Mouse (Mus musculus) monocyte, adult 5-6 weeks (primary cell): Measurements from ENCODE around the gene Cmss1. TPM values are rescaled to one million over a fixed set of nuclear protein-coding genes. Genes with fewer than 3 reads are reported as not detected.
A peak's percentile ranks its signal among the peaks of the same experiment; 100 is the strongest.

Experiments
- ATAC-seq: fragments of 153-309, 156-312 bp; replicated peaks from 2 replicates; pipeline ENCODE4 v1.8.0; 2017; ENCODE audit warnings: mild to moderate bottlenecking; ENCODE audit not compliant: low TSS enrichment, insufficient number of reproducible peaks, severe bottlenecking, poor library complexity, low FRiP score
- total RNA-seq: library from RNA; stranded (forward); fragments of 200-1000, 200-491, 200-594 nt; gene quantifications from 3 replicates; pipeline ENCODE4 v1.2.3, GENCODE M21; 2017

Gene Cmss1
- total RNA-seq, 1 experiment from 2014 or later = 3.9 TPM

DNA sequence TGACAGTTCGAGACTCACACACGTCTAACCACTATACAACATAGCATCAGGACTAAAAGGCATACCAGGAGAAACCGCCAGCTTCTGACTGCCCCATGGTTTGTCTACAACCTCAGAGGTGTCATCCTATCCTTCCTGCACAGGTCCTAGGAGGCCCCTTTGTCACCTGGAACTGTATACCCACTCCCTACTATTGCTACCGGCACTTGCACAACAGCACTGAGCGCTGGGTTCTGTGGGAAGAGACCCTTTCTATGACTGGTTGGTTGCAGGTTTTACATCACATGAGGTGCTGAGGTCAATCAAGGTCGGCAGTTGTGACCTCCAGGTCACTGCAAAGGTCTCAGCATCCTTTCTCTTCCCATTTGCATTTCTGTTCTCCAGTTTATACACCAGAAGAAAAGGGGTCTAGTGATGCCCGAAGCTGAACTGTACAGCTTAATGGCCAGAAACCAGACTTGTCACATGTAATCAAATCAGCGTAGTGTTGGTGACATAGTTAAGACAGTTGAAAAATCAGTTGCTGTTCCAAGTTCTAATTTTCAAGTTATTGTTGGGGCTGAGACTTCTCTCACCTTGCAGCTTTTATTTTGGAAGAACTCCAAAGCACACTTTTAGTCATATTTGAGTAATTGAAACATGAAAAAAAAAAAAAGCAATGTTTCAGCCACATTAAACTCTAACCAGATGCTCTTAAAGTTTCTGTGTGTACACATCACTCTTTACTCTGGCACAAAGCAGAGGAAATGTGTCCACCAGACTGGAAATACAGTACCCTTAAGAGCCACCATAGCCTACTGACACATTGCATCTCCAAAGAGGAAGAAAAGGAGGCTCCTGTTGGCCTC, 266.7 kb downstream of the Cmss1 start:
- ATAC-seq = no peak

DNA sequence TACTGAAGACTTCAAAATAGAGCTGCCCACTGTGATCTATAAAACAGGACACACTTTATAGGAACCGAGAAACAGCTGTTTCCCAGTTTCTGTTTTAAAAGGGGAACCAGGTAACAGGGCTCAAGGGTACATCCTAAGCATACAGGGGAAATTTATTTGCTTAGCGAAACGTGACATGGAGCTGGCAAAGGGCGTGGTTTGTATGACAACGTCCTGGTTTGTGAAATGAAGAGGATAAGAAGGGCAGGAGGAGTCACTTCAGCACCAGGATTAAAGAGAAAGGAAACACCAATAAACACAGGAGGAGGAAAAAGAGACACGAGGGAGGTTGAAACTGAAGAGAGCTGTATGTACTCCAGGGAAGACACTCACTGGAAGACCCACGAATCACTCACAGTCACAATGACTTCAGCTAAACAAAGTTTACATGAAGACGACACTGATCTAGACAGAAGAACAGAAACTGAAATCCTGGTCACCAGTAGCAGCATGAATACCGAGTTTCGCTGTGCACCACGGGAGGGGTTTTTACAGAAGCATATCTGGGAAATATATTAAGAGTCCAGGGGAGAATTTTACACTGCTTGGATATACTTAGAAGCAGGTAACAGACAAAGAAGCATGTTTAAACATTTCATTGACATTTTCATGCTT, 269.8 kb downstream of the Cmss1 start:
- peak; percentile 89 for ATAC-seq

DNA sequence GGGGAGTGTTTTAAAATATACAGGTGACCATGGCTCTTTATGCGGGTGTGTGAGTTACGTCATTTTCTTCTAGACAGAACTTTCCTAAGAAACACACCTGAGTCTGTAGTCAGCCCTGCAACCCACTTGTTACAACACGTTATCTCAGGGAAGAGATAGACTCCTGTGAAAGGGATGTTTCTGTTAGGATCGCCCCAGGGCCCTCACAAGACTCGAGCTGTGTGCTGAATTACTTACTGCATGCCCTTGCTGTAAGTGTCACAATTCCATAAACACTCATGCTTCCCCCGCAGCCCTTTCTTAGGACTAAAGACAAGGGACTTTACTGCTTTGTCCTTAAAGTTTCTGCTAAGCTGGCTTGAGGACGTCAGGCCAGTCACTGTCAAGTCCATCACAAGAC, 274.4 kb downstream of the Cmss1 start:
- ATAC-seq = no peak

DNA sequence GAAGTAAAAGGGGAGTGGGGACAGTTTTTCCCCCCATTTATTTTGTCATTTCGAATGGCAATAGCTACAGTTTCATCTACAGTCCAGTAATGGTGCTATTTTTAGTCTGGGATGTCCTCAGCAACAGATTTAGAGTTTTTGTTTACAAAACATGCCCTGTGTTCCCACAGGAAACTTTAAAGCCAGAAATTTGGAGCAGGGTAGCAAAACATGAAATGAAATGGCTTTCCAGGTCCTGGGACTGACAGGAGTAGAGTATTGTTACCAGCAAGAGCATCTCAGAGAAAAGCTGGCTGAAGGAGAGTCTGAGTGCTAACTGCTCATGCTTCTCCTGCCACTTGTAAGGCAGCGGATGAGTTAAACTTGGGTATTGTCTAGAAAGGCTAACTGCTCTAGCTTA, 276.6 kb downstream of the Cmss1 start:
- no peak for ATAC-seq

DNA sequence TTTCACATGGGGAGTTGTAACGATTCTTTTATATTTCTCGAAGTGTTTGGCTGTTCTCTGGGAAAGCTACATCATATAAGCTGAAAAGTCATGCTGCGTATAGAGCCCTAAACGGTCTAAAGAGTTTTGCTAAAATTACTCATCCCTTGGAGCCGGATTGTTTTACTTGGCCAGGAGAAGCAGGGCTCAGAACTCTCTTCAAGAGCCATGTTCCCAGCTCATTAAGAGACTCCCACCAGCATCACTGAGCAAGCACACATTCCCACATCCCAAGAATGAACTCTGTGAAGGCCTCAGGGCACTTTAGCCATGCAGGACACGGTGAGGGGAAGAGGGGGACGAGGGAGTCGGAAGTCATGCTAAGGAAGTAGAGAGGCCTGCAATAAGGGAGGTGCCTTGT, 277.6 kb downstream of the Cmss1 start:
- ATAC-seq = no peak

DNA sequence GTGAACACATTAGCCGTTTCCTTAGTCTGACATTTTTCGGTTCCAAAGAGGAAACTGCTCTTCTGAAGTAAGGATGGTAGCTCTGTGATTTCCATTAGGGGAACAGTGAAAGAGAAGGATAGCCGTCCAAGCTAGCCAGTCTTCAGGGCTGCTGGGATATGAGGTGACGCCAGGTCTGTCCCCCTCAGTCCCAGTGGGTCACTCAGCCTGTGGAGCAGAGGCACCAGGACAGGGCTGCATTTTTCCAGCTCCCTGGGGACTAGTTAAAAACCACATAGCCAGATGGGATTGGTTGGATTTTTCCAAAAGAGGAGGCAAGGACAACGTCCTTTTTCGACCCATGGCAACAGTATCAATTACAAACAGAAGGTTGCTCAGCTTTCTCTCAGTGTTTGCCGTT, 279.7 kb downstream of the Cmss1 start:
- ATAC-seq = no peak

DNA sequence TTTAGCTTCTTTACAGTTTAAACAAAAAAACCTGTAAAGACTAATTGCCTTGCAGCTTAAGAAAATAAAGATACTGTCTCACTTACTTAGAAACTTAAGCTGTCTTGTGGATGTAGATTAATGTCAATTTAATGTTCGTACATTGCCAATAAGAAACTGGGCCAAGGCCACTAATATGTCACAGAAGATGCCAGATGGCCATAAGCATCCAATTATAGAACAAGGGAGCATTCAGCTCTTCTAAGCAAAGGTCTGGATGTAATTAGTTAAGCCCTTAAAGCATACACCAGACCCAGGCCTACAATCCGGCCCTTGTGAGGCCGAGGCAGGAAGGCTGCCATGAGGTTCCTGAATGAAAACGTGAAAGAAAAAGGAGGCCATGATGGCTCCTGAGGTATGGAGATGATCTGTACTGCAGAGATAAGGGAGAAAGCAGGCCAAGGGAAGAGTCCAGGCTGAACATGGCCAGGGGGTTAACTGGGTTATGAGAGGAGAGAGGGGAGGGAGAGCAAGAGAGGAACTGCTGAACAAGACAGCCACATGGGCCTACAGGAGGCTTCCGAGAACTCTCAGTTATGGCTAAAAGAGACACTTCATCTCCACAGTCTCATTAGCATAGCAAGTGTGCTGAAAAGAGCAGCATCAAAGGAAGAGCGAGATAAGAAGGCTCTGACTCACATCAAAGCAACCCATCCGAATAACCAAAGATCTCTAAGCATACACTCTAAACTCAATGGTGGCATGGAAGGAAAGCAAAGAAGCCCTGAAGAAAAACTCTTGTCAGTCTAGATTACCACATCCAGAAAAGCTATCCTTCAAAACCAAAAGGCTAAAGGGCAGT, 287.2 kb downstream of the Cmss1 start:
- ATAC-seq = no peak

DNA sequence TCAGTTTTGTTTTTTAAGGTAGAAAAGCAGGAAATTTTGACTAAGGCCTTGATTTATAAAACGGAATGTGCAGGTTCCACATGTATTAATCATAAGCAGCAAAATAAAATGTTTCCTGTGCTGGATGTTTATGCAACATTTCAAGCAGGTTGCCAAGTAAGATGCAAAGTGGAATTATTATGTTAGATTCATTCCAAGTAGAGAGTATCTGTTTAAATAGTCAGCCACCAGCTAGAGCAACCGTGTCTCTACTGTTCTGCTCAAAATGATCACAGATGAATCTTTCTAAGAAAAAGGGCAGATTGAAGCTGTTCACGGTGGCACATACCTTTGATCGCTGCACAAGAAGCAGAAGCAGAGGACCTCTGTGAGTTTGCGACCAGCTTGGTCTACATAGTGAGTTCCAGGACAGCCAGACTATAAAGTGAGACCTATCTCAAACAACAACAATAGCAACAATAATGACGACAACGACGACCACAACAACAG, 288.0 kb downstream of the Cmss1 start:
- ATAC-seq = no peak

DNA sequence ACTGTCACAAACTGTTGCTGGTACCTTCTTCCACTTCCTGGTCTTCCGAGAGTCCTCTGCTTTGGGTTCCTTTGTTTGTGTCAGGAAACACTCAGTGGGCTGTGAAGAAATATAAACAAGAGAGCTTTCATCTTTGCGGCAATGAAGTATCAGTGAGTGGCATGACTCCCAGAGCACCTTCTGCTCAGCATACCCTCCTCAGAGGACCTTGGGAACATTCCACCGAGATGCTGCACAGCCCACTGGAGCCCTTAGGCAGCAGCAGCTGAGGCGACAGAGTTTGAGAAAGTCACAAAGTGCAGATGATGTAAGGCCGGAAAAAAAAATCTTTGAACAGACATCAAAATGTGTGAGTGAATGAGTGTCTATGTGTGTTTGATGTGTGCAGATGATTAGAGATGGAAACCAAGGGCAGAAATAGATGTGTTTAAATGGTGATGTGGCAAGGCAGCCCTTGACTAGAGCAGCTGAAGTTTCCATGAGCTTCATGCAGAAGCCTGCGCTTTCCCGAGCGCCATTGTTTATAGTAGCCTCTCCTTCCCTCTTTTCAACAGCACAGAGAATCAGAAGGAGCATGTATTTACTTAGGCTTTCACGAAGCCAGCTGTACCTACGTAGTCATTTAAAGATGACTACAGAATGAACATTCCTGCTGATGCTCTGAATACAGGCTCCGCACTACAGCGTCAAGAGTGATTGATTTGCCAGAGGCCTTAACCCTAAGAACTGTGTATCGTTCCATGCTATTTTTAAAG, 288.6 kb downstream of the Cmss1 start:
- no peak for ATAC-seq

DNA sequence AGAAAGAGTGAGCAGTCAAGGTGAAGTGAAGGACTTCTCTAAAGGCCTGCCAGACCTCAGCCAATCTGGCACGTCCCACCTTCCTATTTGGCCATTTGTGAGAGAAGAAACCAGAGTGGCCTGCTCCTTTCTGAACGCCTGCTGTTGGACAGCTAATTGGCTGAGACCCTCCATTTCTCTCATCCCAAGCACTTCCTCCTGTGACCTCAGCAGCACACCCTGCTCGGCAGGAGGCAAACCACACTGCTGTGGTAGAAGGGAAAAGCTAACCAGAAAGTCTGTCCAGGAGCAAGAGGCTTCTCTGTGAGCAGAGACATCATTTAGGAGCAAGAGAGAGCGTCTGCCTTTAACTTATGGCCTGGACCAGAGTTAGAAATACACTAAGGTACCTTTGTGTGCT, 289.5 kb downstream of the Cmss1 start:
- no peak for ATAC-seq

DNA sequence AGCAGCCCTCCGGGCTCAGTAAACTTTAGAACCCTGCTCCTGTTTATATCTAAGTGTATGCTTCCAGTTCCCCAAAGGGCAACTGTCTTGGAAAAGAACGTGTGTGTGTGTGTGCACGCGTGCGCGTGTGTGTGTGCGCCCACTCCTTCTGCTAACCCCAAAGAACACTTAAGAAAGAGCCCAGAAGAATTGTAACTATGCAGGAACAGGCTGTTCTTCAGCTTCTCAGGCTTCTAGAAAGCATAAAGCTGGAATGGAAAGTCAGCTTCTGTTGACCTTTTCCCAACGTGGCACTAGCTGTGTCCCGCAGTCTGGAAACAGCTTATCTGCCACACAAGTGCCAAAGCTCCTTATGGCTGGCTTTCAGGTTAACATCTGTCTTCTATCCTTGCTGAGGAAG, 291.6 kb downstream of the Cmss1 start:
- ATAC-seq = no peak

DNA sequence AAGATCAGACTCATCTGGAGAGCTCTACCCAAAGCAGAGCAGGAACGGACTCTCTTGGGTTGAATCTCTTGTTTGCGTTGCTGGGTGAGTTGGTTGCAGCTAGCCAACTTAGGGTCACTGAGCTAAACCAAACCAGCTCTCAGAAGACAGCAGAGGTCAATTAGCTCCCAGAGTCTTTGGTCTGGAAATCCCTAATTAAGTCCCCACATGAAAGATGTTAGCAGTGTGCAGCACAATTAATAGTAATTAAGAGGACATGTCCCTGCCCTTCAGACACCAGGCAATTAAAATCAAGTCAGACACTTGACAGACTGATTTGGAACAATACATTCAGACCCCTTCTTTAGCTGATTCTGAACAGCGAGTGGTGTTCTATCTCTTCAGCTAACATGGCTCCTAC, 292.4 kb downstream of the Cmss1 start:
- no peak for ATAC-seq

DNA sequence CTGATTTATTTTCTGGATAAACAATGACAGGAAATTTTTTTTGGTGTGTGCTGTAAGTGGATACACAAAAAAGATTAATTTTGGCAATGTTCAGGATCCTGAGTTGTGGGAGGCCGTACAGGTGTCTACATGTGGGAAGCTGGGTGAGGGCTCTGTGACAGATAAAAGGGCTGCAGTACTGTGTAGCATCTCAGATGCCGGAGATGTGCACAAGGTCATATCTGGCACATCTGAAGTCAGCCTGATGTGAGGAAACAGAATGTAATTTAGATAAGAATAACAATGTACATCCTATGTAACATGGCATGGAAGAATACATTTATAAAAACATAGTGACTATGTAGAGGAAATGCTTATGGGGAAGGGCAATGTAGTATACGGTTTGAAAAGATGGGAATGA, 293.2 kb downstream of the Cmss1 start:
- ATAC-seq = no peak

DNA sequence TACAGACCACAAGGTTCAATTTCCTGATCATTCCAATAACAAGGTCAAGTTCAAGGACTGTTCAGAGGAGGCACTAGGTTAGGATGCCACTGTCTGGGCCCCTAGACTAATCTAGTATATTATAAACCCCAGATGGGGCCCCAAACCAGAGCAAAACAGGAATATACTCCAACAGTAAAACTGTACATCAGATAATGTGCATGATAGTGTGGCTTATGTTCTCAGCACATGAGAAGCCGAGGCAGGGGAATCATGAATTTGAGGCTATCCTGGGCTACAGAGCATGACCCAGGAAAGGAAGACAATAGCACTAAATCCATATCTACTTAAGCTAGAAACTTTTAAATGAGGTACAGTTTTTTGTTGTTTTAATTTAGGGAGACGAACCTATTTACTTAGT, 294.5 kb downstream of the Cmss1 start:
- ATAC-seq = no peak

DNA sequence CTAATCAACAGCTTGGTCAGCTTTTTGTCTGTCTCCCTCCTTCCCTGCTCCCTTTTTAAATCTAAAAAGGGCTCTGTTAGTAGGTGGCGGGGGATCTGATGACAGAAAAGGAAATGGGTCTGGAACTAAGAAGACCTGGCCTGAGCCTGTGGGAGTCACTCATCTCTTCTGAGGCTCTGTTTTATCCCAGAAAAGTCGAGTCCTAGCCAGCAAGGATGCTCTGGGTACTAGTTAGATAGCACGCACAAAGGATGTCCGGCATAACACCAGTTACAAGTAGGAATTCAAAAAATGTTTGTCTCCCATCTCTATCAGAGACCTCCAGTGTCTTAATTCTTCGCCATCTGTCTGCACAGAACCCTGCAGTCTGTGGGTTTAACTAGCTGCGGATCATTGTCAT, 301.2 kb downstream of the Cmss1 start:
- ATAC-seq = no peak

DNA sequence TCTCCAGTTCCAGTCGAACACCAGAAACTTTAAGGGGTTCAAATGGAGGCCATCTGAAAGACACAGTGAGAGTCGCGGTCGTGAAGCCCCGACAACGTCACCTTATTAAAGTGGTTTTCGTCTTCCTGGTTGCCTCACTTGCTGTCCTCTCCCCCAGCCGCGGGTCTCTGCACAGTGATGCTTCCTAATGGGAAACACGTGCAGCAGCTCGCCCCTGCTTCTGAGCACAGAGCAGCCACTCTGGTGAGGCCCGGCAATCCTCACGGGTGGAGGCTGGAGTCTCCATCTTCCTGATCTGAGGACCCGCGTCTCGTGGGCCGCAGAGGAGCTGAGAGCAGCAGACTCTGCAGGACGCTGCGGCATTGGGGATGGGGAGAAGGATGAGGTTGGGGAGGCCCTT, 302.9 kb downstream of the Cmss1 start:
- ATAC-seq = no peak

DNA sequence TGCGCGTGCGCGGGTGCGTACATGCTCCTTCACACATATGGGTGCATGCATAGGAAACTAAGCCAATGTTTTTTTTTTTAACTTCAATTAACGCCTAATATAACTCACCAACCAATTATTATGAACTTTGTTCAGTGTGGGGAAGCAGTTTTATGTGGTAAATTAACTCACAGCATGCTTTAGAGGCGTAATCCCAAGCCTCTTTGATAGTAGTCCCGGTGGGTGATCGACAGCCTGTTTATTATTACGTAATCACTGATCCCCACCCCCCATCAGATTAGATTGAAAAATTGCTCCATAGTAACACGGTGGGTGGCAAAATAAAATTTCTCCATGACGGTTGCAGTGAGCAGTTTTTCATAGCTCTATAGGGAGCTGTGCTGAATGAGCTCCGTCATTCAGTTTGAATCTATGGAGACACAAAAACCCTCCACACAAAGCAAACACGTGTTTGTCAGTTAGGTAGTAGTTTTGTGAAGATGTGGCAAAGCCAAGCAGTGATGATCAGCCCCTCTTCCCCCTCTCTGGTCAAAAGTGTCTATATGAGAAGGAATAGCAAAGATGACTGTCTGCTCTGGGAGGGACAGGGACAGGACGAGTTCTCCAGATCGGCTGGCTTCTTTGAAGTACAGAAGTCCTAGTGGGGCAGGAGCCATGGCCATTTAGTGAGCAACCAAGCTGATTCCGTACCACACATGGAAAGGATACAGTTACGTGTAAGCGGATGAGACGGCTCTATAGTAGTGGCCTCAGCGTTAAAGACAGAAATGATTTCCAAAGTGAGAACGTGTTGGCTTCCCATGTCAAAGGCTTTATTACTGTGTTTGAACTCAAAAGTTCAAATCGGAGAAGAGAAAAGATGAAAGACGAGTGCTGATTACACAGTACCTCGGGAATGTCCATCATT, 303.6 kb downstream of the Cmss1 start:
- ATAC-seq = no peak
